Mouse (Mus musculus) MEL (cell line): ENCODE results near the gene Cmtm3. TPM values are rescaled to one million over a fixed set of nuclear protein-coding genes. Genes with fewer than 3 reads are reported as not detected.

ENCODE experiments used
- DNase-seq: peaks from one replicate; pipeline ENCODE4 v3.0.0; 2011; ENCODE audit warnings: low read depth, low spot score
- H3K27ac ChIP-seq: 2 replicates; pipeline ENCODE4 v1.5.1; 2012; ENCODE audit warnings: low read depth, mild to moderate bottlenecking, control low read depth, low read length, moderate library complexity; ENCODE audit not compliant: control insufficient read depth
- H3K27me3 ChIP-seq, 2 experiments: fragments of 150-350 bp in 1 of 2; sonication (generic) in 1 of 2; 2 replicates each; pipeline ENCODE4 v1.6.1; 2012; ENCODE audit warnings: low read length in 2 of 2, mild to moderate bottlenecking in 2 of 2, improper control_type of control experiment in 1 of 2, moderate library complexity in 1 of 2; ENCODE audit not compliant: insufficient read depth in 2 of 2, control insufficient read depth in 1 of 2
- H3K36me3 ChIP-seq, 2 experiments: 2 replicates each; pipeline ENCODE4 v1.6.1; 2012 to 2014; ENCODE audit warnings: low read length in 2 of 2, improper control_type of control experiment in 1 of 2, inconsistent platforms in 1 of 2, mild to moderate bottlenecking in 1 of 2; ENCODE audit not compliant: insufficient read depth in 2 of 2, control insufficient read depth in 1 of 2
- H3K4me1 ChIP-seq, 2 experiments: fragments of 150-350 bp in 1 of 2; sonication (generic) in 1 of 2; 2 replicates each; pipeline ENCODE4 v1.6.1; 2012; ENCODE audit warnings: low read length in 2 of 2, improper control_type of control experiment in 1 of 2, mild to moderate bottlenecking in 1 of 2; ENCODE audit not compliant: insufficient read depth in 2 of 2, control insufficient read depth in 1 of 2
- H3K4me3 ChIP-seq, 2 experiments: fragments of 150-350 bp in 1 of 2; sonication (generic) in 1 of 2; 2 replicates each; pipeline ENCODE4 v1.5.1; 2012; ENCODE audit warnings: low read depth in 2 of 2, low read length in 2 of 2, mild to moderate bottlenecking in 2 of 2, moderate library complexity in 2 of 2, control low read depth in 1 of 2, improper control_type of control experiment in 1 of 2; ENCODE audit not compliant: control insufficient read depth in 1 of 2, insufficient read depth in 1 of 2
- H3K79me2 ChIP-seq: 2 replicates; pipeline ENCODE4 v1.6.1; 2012; ENCODE audit warnings: mild to moderate bottlenecking, low read length, moderate library complexity; ENCODE audit not compliant: control insufficient read depth, poor library complexity, insufficient read depth
- H3K9ac ChIP-seq: 2 replicates; pipeline ENCODE4 v1.6.1; 2012; ENCODE audit warnings: low read depth, mild to moderate bottlenecking, control low read depth, low read length, moderate library complexity; ENCODE audit not compliant: control insufficient read depth, poor library complexity, severe bottlenecking
- H3K9me3 ChIP-seq: fragments of 150-350 bp; sonication (generic); replicated peaks from 2 replicates; pipeline ENCODE4 v1.6.1; 2012; ENCODE audit warnings: mild to moderate bottlenecking, low read length, improper control_type of control experiment, moderate library complexity; ENCODE audit not compliant: insufficient read depth
- CHD1 ChIP-seq: IDR thresholded peaks from 2 replicates; pipeline ENCODE4 v1.6.1; 2012; ENCODE audit warnings: low read depth, mild to moderate bottlenecking, inconsistent platforms, low read length, improper control_type of control experiment
- CHD2 ChIP-seq: IDR thresholded peaks from 2 replicates; pipeline ENCODE4 v1.6.1; 2011; ENCODE audit warnings: low read length, improper control_type of control experiment
- EP300 ChIP-seq, 2 experiments: IDR thresholded peaks; 2 replicates each; pipeline ENCODE4 v1.6.1; 2011; ENCODE audit warnings: improper control_type of control experiment in 2 of 2, low read length in 2 of 2, low read depth in 1 of 2, mild to moderate bottlenecking in 1 of 2
- ETS1 ChIP-seq: IDR thresholded peaks from 2 replicates; pipeline ENCODE4 v1.6.1; 2012; ENCODE audit warnings: low read depth, mild to moderate bottlenecking, inconsistent platforms, low read length, improper control_type of control experiment, moderate library complexity
- HCFC1 ChIP-seq: IDR thresholded peaks from 2 replicates; pipeline ENCODE4 v1.6.1; 2012; ENCODE audit warnings: low read depth, mild to moderate bottlenecking, inconsistent platforms, low read length, improper control_type of control experiment, moderate library complexity
- JUND ChIP-seq: IDR thresholded peaks from 2 replicates; pipeline ENCODE4 v1.6.1; 2011; ENCODE audit warnings: low read depth, mild to moderate bottlenecking, improper control_type of control experiment, low read length
- KAT2A ChIP-seq: conservative IDR thresholded peaks from 2 replicates; pipeline ENCODE4 v1.6.1; 2012; ENCODE audit warnings: low read depth, low read length, improper control_type of control experiment, inconsistent platforms
- MAFK ChIP-seq: IDR thresholded peaks from 2 replicates; pipeline ENCODE4 v1.6.1; 2011; ENCODE audit warnings: low read depth, mild to moderate bottlenecking, low read length, improper control_type of control experiment, borderline replicate concordance
- MAX ChIP-seq: IDR thresholded peaks from 2 replicates; pipeline ENCODE4 v1.6.1; 2011; ENCODE audit warnings: low read length, improper control_type of control experiment
- MAZ ChIP-seq: IDR thresholded peaks from 2 replicates; pipeline ENCODE4 v1.6.1; 2012; ENCODE audit warnings: low read depth, mild to moderate bottlenecking, inconsistent platforms, low read length, improper control_type of control experiment
- MXI1 ChIP-seq: IDR thresholded peaks from 2 replicates; pipeline ENCODE4 v1.6.1; 2011; ENCODE audit warnings: mild to moderate bottlenecking, low read depth, low read length, improper control_type of control experiment
- NRF1 ChIP-seq: IDR thresholded peaks from 2 replicates; pipeline ENCODE4 v1.6.1; 2014; ENCODE audit warnings: low read depth, mild to moderate bottlenecking, inconsistent platforms, low read length, improper control_type of control experiment, moderate library complexity; ENCODE audit not compliant: poor library complexity, insufficient read depth, severe bottlenecking
- TAL1 ChIP-seq: IDR thresholded peaks from 2 replicates; pipeline ENCODE4 v1.6.1; 2012; ENCODE audit warnings: mild to moderate bottlenecking, inconsistent platforms, low read length, moderate library complexity, mixed read lengths
- TCF12 ChIP-seq: IDR thresholded peaks from 2 replicates; pipeline ENCODE4 v1.6.1; 2014; ENCODE audit warnings: low read depth, mild to moderate bottlenecking, inconsistent platforms, low read length, improper control_type of control experiment, moderate library complexity
- USF2 ChIP-seq, 2 experiments: IDR thresholded peaks; 2 replicates each; pipeline ENCODE4 v1.6.1; 2011 to 2012; ENCODE audit warnings: improper control_type of control experiment in 2 of 2, low read length in 2 of 2, borderline replicate concordance in 1 of 2, inconsistent platforms in 1 of 2, low read depth in 1 of 2, mild to moderate bottlenecking in 1 of 2; ENCODE audit not compliant: insufficient read depth in 1 of 2
- ZNF384 ChIP-seq: IDR thresholded peaks from 2 replicates; pipeline ENCODE4 v1.6.1; 2012; ENCODE audit warnings: low read depth, mild to moderate bottlenecking, inconsistent platforms, low read length, improper control_type of control experiment
- polyA plus RNA-seq, 2 experiments: library from polyadenylated mRNA; stranded (reverse) in 1 of 2; unstranded in 1 of 2; fragments of >175 nt in 1 of 2; fragments of >200 nt in 1 of 2; gene quantifications; 2 replicates each; pipeline versions ENCODE4 v1.2.1 to v1.2.4; 2012; ENCODE audit warnings: low replicate concordance in 2 of 2, low read depth in 1 of 2; ENCODE audit not compliant: insufficient read length in 2 of 2, insufficient read depth in 1 of 2, missing spikeins in 1 of 2
- total RNA-seq: library from RNA; depleted of rRNA; stranded (reverse); fragments of 300-350 nt; gene quantifications from 2 replicates; pipeline ENCODE4 v1.2.3, GENCODE M21; 2012

Gene Cmtm3
- total and polyA plus RNA-seq, 3 experiments = 17.9 to 56.3 TPM; not detected in 1

- Histone ChIP-seq H3K9ac (no peak overlapping the region), H3K36me3 (no peaks in the 10 kb centered on the region), H3K27me3 (no peaks in the 10 kb centered on the region), H3K9me3 (no peaks in the 10 kb centered on the region), H3K4me3 (no peak overlapping the region), H3K27ac (no peak overlapping the region), H3K4me1 (no peaks in the 10 kb centered on the region), H3K79me2 (peaks cover 5% of the 10 kb centered on the region; the same call in 1 of the 2 replicates)
- TF ChIP-seq MAX = no peak
- TF ChIP-seq TCF12 = no peak
- TF ChIP-seq MAFK = no peak
- no peak for TF ChIP-seq CHD1
- TF ChIP-seq JUND = no peak
- TF ChIP-seq EP300 (IDR thresholded peaks at IDR 0.05; ENCODE audit: low read depth in 1 of 2, low read length in 2 of 2) = no peak
- TF ChIP-seq HCFC1 = no peak
- TF ChIP-seq MXI1 = no peak
- no peak for TF ChIP-seq USF2 (IDR thresholded peaks at IDR 0.05; ENCODE audit: borderline replicate concordance in 1 of 2, insufficient read depth in 1 of 2, low read depth in 1 of 2, low read length in 2 of 2)
- no peak for TF ChIP-seq ZNF384
- no peak for TF ChIP-seq MAZ
- TF ChIP-seq CHD2 = no peak
- no peak for TF ChIP-seq TAL1
- no peak for TF ChIP-seq NRF1
- no peak for TF ChIP-seq KAT2A
- no peak for DNase-seq
Observed at GRCm38 (mm10) chr8:104380961-104381411, 41.8 kb downstream of the Cmtm3 start.

- Histone ChIP-seq H3K9ac (no peak overlapping the region), H3K79me2 (peaks cover 12% of the 10 kb centered on the region; the same call in 1 of the 2 replicates), H3K27ac (no peak overlapping the region), H3K27me3 (no peaks in the 10 kb centered on the region), H3K4me1 (peaks cover 4% of the 10 kb centered on the region in 2 experiments; a peak in 3 of 4 replicates), H3K36me3 (no peaks in the 10 kb centered on the region; a peak in 2 of 4 replicates), H3K4me3 (no peak overlapping the region), H3K9me3 (no peaks in the 10 kb centered on the region)
- no peak for TF ChIP-seq ETS1
- DNase-seq = no peak
Observed at GRCm38 (mm10) chr8:104383296-104383695, 44.1 kb downstream of the Cmtm3 start.
